25 mouse cellular contexts compared by ENCODE assay signal in genomic region chr15:89431806-89432205, GRCm38 (mm10). TPM values are rescaled to one million over a fixed set of nuclear protein-coding genes. Genes with fewer than 3 reads are reported as not detected.
A peak's percentile ranks its signal among the peaks of the same experiment; 100 is the strongest.
DNase-seq lines count a peak whose midpoint lies in the region; ATAC-seq and TF ChIP-seq lines count a peak whose summit lies in the region.
"Had no signal": no experiment of that assay in that cellular context is flagged by ENCODE, and none has a peak within 500 bp of the region (broad histone marks: within the 10 kb centered on the region; RNA-seq: fewer than 3 reads in every experiment).

No protein-coding gene starts in this region.

- H3K4me1 ChIP-seq in cerebellum, adult 2 months (ENCODE audit: control insufficient read depth, insufficient read depth, low read length): peaks cover 6% of the 10 kb centered on the region; the same call in 1 of the 2 replicates
- peaks cover 13% of the 10 kb centered on the region for H3K4me1 ChIP-seq in heart, embryonic 10.5 days
- H3K4me1 ChIP-seq in midbrain, embryonic 11.5 days (ENCODE audit: control insufficient read depth, insufficient read depth, low read length): peaks cover 10% of the 10 kb centered on the region
- peaks cover 25% of the 10 kb centered on the region for H3K4me1 ChIP-seq in midbrain, embryonic 13.5 days (replicated peaks)

- peaks cover 15% of the 10 kb centered on the region for H3K36me3 ChIP-seq in heart, embryonic 10.5 days
- H3K36me3 ChIP-seq in midbrain, embryonic 11.5 days (ENCODE audit: control insufficient read depth, insufficient read depth, low read length): no peaks in the 10 kb centered on the region; the same call in 1 of the 2 replicates
- H3K36me3 ChIP-seq in midbrain, embryonic 13.5 days: peaks cover 14% of the 10 kb centered on the region

- no peak for ATAC-seq in cerebellum, adult (ENCODE audit: insufficient number of reproducible peaks, low FRiP score, low TSS enrichment)
- ATAC-seq in midbrain, embryonic 11.5 days (ENCODE audit: low FRiP score): no peak
- ATAC-seq in midbrain, embryonic 13.5 days: no peak
- ATAC-seq: activated CD4-positive, CD25-positive, alpha-beta regulatory T cell, adult 4 months; forebrain, embryonic 16.5 days; hindbrain, postnatal 0 days; Patski had no signal

- H3K4me3 ChIP-seq in cerebellum, adult 2 months (replicated peaks; ENCODE audit: insufficient read depth, low read depth, low read length): no peak overlapping the region
- H3K4me3 ChIP-seq in heart, embryonic 10.5 days: no peak overlapping the region
- no peak overlapping the region for H3K4me3 ChIP-seq in midbrain, embryonic 11.5 days (ENCODE audit: low read depth, low read length)
- no peak overlapping the region for H3K4me3 ChIP-seq in midbrain, embryonic 13.5 days (replicated peaks)
- H3K4me3 ChIP-seq: embryonic facial prominence, embryonic 13.5 days; forebrain, embryonic 12.5 days; hindbrain, embryonic 13.5 days had no signal

- H3K4me2 ChIP-seq in midbrain, embryonic 11.5 days: no peak overlapping the region
- no peak overlapping the region for H3K4me2 ChIP-seq in midbrain, embryonic 13.5 days (replicated peaks)
- H3K4me2 ChIP-seq: embryonic facial prominence, embryonic 13.5 days; forebrain, embryonic 12.5 days; hindbrain, embryonic 13.5 days had no signal

- TF ChIP-seq POLR2A in cerebellum, adult 2 months (IDR thresholded peaks at IDR 0.05; ENCODE audit: borderline replicate concordance, insufficient read depth, low read length): no peak

- H3K9ac ChIP-seq in midbrain, embryonic 11.5 days (ENCODE audit: low read length): no peak overlapping the region
- H3K9ac ChIP-seq in midbrain, embryonic 13.5 days (replicated peaks): no peak overlapping the region
- H3K9ac ChIP-seq: embryonic facial prominence, embryonic 13.5 days; forebrain, embryonic 12.5 days; hindbrain, embryonic 13.5 days had no signal

- H3K27me3 ChIP-seq in cerebellum, adult 2 months (ENCODE audit: control insufficient read depth, insufficient read depth, low read length): no peaks in the 10 kb centered on the region
- H3K27me3 ChIP-seq in heart, embryonic 10.5 days (ENCODE audit: insufficient read depth, poor library complexity, severe bottlenecking): no peaks in the 10 kb centered on the region
- H3K27me3 ChIP-seq in midbrain, embryonic 11.5 days (ENCODE audit: control insufficient read depth, insufficient read depth, low read length): no peaks in the 10 kb centered on the region
- no peaks in the 10 kb centered on the region for H3K27me3 ChIP-seq in midbrain, embryonic 13.5 days
- H3K27me3 ChIP-seq: embryonic facial prominence, embryonic 13.5 days; forebrain, embryonic 12.5 days; hindbrain, embryonic 13.5 days; Patski had no signal

- peak overlapping the region; percentile 19; the same call in 1 of the 2 replicates for H3K27ac ChIP-seq in cerebellum, adult 2 months (ENCODE audit: insufficient read depth, low read length)
- no peak overlapping the region for H3K27ac ChIP-seq in heart, embryonic 10.5 days
- no peak overlapping the region for H3K27ac ChIP-seq in midbrain, embryonic 11.5 days (ENCODE audit: low read depth, low read length)
- H3K27ac ChIP-seq in midbrain, embryonic 13.5 days: no peak overlapping the region
- H3K27ac ChIP-seq: embryonic facial prominence, embryonic 13.5 days; forebrain, embryonic 12.5 days; hindbrain, embryonic 13.5 days; hindbrain, postnatal 0 days had no signal

- WGBS in cerebellum, adult 2 months: 66% methylated on average over 6 of the region's 6 CpGs
- WGBS in heart, embryonic 10.5 days: 89% methylated on average over 6 of the region's 6 CpGs
- 90% methylated on average over 6 of the region's 6 CpGs for WGBS in midbrain, embryonic 11.5 days
- WGBS in midbrain, embryonic 13.5 days: 91% methylated on average over 6 of the region's 6 CpGs

- DNase-seq in cerebellum, adult 2 months: peak in 1 of 2 experiments; percentile 22
- peak; percentile 45 for DNase-seq in heart, embryonic 10.5 days (ENCODE audit: low spot score)
- no peak for DNase-seq in heart, postnatal 25 days (ENCODE audit: low spot score)
- peak; percentile 41 for DNase-seq in midbrain, embryonic 11.5 days (ENCODE audit: low spot score, missing footprints)
- no peak for DNase-seq in ovary, postnatal 14 days (ENCODE audit: low spot score)
- DNase-seq: adrenal gland, postnatal 14 days; cerebellum, postnatal 25 days; gastrocnemius, postnatal 14 days; heart, postnatal 10 days had no signal

- H3K9me3 ChIP-seq in heart, embryonic 10.5 days: no peaks in the 10 kb centered on the region
- no peaks in the 10 kb centered on the region for H3K9me3 ChIP-seq in midbrain, embryonic 11.5 days (ENCODE audit: control insufficient read depth, low read length)
- no peaks in the 10 kb centered on the region for H3K9me3 ChIP-seq in midbrain, embryonic 13.5 days
- H3K9me3 ChIP-seq: embryonic facial prominence, embryonic 13.5 days; forebrain, embryonic 12.5 days; hindbrain, embryonic 13.5 days had no signal

- no peak for TF ChIP-seq CTCF in cerebellum, adult 2 months (IDR thresholded peaks at IDR 0.05; ENCODE audit: borderline replicate concordance, insufficient read depth, low read depth, low read length)

- intact Hi-C loops in heart, postnatal 25 days (cut with DNase I): loop anchor here (2.0 kb wide), 1 partner anchor 43 kb away; no protein-coding TSS in a partner anchor

RNA-seq across cellular contexts. Expression of gene Chkb, which starts 2.1 kb away (rescaled TPM):
- polyA plus RNA-seq in cerebellum, adult 2 months (2012; rRNA removed): 101 and 102 TPM in 2 replicates
- polyA plus RNA-seq in heart, embryonic 10.5 days (2016; fragmentation: Nextera tagmentation; extraction: Ambion mirVana): 64.7 and 64.8 TPM in 2 replicates
- 10 to 100 TPM; 40.6 to 44.9 TPM for total RNA-seq in heart, postnatal 25 days (2021)
- polyA plus RNA-seq in midbrain, embryonic 11.5 days (2014; fragmentation: Nextera tagmentation; extraction: Ambion mirVana): 48.3 and 49.6 TPM in 2 replicates
- polyA plus RNA-seq in midbrain, embryonic 13.5 days (2015; fragmentation: Nextera tagmentation; extraction: Ambion mirVana): 79.7 and 81.4 TPM in 2 replicates

RNA-seq across cellular contexts. Expression of gene Gm44502, which starts 2.3 kb away (rescaled TPM):
- 0.15 and 0.51 TPM in 2 replicates for polyA plus RNA-seq in cerebellum, adult 2 months (2012; rRNA removed)
- 0.38 and 0.58 TPM in 2 replicates for polyA plus RNA-seq in heart, embryonic 10.5 days (2016; fragmentation: Nextera tagmentation; extraction: Ambion mirVana)
- 10 to 100 TPM; 14.5 to 16.4 TPM for total RNA-seq in heart, postnatal 25 days (2021)
- not detected in 2 replicates for polyA plus RNA-seq in midbrain, embryonic 11.5 days (2014; fragmentation: Nextera tagmentation; extraction: Ambion mirVana)
- not detected in 2 replicates for polyA plus RNA-seq in midbrain, embryonic 13.5 days (2015; fragmentation: Nextera tagmentation; extraction: Ambion mirVana)
- total RNA-seq: hematopoietic stem cell, adult 5-6 weeks had no signal
- polyA plus RNA-seq: activated CD4-positive, CD25-positive, alpha-beta regulatory T cell, adult 4 months; embryonic facial prominence, embryonic 13.5 days; forebrain, embryonic 12.5 days; forebrain, embryonic 16.5 days; hindbrain, embryonic 13.5 days; hindbrain, postnatal 0 days; intestine, embryonic 14.5 days; Patski had no signal

RNA-seq across cellular contexts. Expression of gene C730034F03Rik, which starts 2.4 kb away (rescaled TPM):
- 4.2 and 4.7 TPM in 2 replicates for polyA plus RNA-seq in cerebellum, adult 2 months (2012; rRNA removed)
- polyA plus RNA-seq in heart, embryonic 10.5 days (2016; fragmentation: Nextera tagmentation; extraction: Ambion mirVana): 2.7 and 3.4 TPM in 2 replicates
- total RNA-seq in heart, postnatal 25 days (2021): 1 to 10 TPM; 1.5 TPM
- 1.9 and 2.4 TPM in 2 replicates for polyA plus RNA-seq in midbrain, embryonic 11.5 days (2014; fragmentation: Nextera tagmentation; extraction: Ambion mirVana)
- polyA plus RNA-seq in midbrain, embryonic 13.5 days (2015; fragmentation: Nextera tagmentation; extraction: Ambion mirVana): 6.6 and 6.9 TPM in 2 replicates

RNA-seq across cellular contexts. Expression of gene Cpt1b, which starts 6.1 kb away (rescaled TPM):
- 7.8 and 8.2 TPM in 2 replicates for polyA plus RNA-seq in cerebellum, adult 2 months (2012; rRNA removed)
- 73.9 and 147 TPM in 2 replicates for polyA plus RNA-seq in heart, embryonic 10.5 days (2016; fragmentation: Nextera tagmentation; extraction: Ambion mirVana)
- total RNA-seq in heart, postnatal 25 days (2021): 100 to 1,000 TPM; 512 to 569 TPM
- polyA plus RNA-seq in midbrain, embryonic 11.5 days (2014; fragmentation: Nextera tagmentation; extraction: Ambion mirVana): 0.93 and 1.1 TPM in 2 replicates
- 0.94 and 1.3 TPM in 2 replicates for polyA plus RNA-seq in midbrain, embryonic 13.5 days (2015; fragmentation: Nextera tagmentation; extraction: Ambion mirVana)
- total RNA-seq: hematopoietic stem cell, adult 5-6 weeks had no signal

RNA-seq across cellular contexts. Expression of gene Syce3, which starts 21.5 kb away (rescaled TPM):
- not detected in 2 replicates for polyA plus RNA-seq in cerebellum, adult 2 months (2012; rRNA removed)
- polyA plus RNA-seq in heart, embryonic 10.5 days (2016; fragmentation: Nextera tagmentation; extraction: Ambion mirVana): not detected in 2 replicates
- not detected for total RNA-seq in heart, postnatal 25 days (2021)
- polyA plus RNA-seq in midbrain, embryonic 11.5 days (2014; fragmentation: Nextera tagmentation; extraction: Ambion mirVana): not detected in 2 replicates
- not detected in 2 replicates for polyA plus RNA-seq in midbrain, embryonic 13.5 days (2015; fragmentation: Nextera tagmentation; extraction: Ambion mirVana)
- total RNA-seq: adrenal gland, adult 18-20 months; adrenal gland, postnatal 14 days; gastrocnemius, adult 18-20 months; gastrocnemius, postnatal 14 days; heart, postnatal 10 days; hematopoietic stem cell, adult 5-6 weeks; hindbrain, postnatal 0 days had no signal
- polyA plus RNA-seq: activated CD4-positive, CD25-positive, alpha-beta regulatory T cell, adult 4 months; C2C12; embryonic facial prominence, embryonic 13.5 days; forebrain, embryonic 12.5 days; forebrain, embryonic 16.5 days; gonadal fat pad, adult 2 months; heart, embryonic 14.5 days; hindbrain, embryonic 13.5 days; hindbrain, postnatal 0 days; intestine, embryonic 14.5 days; Patski had no signal

Comparison
In these comparisons a context has a peak if more than half of its experiments do, and no peak if none do; other contexts are left out.
1. DNase-seq: peak in heart, embryonic 10.5 days (single experiment) and midbrain, embryonic 11.5 days (single experiment); none in heart, postnatal 25 days (single experiment) and ovary, postnatal 14 days (single experiment).